Mouse (Mus musculus): Measurements from ENCODE around the gene Dlg2.

Gene Dlg2

GRCm38 (mm10) chr7:92180591-92181587 is 1704.4 kb downstream of the Dlg2 start:
- DNase-seq (ENCODE audit: low spot score in 2 of 2), result peak in 1 of 2 experiments; percentile 3

- no peak for DNase-seq (ENCODE audit: low spot score in 2 of 2)
These were observed 1705.6 kb downstream of the Dlg2 start for GRCm38 (mm10) chr7:92181959-92182612.

GRCm38 (mm10) chr7:92184371-92185059 is 1708.0 kb downstream of the Dlg2 start:
- no peak for DNase-seq (ENCODE audit: low spot score in 2 of 2)

DNA sequence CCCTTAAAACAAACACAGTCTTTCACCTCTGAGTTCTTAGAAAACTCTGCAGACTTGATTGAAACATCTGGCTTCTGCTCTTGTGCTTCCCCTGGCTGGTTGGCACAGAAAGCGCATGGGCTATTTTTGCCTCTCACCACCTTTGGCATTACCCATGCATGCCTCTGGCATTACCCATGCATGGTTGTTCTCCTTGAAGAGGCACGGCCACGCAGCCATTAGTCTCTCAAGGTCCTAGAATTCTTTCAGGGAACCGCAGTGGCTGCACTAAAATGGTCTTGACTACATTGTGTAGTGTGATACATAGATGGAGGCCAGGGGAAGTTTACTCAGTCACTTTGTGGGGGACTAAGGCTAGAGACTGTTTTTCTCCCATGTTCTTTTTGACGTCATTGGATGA is 1709.9 kb downstream of the Dlg2 start:
- no peak for DNase-seq (ENCODE audit: low spot score in 2 of 2)

- no peak for DNase-seq (ENCODE audit: low spot score in 2 of 2)
These were observed 1712.7 kb downstream of the Dlg2 start for GRCm38 (mm10) chr7:92189149-92189548.

- DNase-seq (ENCODE audit: low spot score in 2 of 2), result no peak
These were observed 1719.5 kb downstream of the Dlg2 start for GRCm38 (mm10) chr7:92196004-92196403.

DNA sequence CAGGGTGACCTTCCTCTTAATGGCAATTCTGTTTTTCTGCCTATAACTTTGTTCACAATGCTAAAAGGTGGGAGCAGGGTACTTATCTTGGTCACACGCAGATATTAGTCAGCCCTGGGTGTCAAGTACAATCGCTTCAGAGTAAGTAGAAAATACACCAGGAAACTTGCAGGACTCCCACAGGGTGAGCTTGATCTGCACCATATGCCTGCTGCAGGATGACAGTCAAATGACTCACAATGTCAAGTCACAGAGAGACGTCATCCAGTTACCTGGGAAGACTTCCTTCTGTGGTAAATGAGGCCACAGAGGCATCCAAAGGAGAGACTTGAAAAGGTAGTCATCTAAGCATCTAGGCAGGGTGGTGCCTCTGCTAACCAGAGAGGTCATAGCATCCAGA is 1721.1 kb downstream of the Dlg2 start:
- DNase-seq (ENCODE audit: low spot score in 2 of 2), result no peak

GRCm38 (mm10) chr7:92199131-92199530 is 1722.7 kb downstream of the Dlg2 start:
- no peak for DNase-seq (ENCODE audit: low spot score in 2 of 2)

DNA sequence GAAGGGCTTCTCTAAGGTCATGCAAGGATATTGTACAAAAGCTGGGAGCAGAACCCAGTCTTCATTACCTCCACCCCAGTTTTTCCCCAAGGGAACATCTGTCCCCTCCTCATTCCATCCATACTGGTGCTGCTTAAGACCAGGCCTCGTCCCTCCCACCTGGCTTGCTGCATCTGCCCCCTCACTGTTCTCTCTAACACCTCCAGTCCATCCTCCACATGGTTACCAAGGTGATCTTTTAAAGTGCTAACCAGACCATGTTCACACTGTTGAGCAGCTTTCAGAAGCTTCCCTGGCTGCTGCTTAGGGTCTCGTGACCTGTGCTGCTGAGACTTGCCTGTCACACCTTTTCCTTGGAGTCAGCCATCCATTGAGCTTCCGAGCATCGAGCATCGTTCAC is 1734.2 kb downstream of the Dlg2 start:
- DNase-seq (ENCODE audit: low spot score in 2 of 2), result no peak

DNA sequence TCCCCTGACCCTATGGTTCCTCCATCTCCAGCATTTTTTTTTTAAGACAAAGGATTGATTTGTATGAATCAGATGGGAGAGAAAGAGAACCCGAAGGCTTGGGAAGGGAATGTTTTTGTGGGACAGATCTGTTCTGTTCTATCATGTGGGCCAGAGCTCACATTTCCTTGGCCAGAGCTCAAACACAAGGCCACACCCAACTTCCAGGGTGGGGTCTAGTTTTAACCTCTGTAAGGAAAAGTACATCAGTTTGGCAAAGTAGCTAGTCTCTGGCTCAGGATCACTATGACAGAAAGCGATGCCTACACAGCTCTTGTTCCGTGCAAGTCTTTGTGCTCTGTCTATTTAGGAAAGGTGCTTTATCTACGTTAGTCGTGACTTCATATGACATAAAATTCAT is 1737.3 kb downstream of the Dlg2 start:
- no peak for DNase-seq (ENCODE audit: low spot score in 2 of 2)

- DNase-seq (ENCODE audit: low spot score in 2 of 2), result no peak
These were observed 1741.7 kb downstream of the Dlg2 start for GRCm38 (mm10) chr7:92218171-92218570.

- DNase-seq (ENCODE audit: low spot score in 2 of 2), result no peak
These were observed 1744.1 kb downstream of the Dlg2 start for GRCm38 (mm10) chr7:92220619-92221018.

- DNase-seq (ENCODE audit: low spot score in 2 of 2), result no peak
These were observed 1758.2 kb downstream of the Dlg2 start for GRCm38 (mm10) chr7:92234476-92235202.

DNA sequence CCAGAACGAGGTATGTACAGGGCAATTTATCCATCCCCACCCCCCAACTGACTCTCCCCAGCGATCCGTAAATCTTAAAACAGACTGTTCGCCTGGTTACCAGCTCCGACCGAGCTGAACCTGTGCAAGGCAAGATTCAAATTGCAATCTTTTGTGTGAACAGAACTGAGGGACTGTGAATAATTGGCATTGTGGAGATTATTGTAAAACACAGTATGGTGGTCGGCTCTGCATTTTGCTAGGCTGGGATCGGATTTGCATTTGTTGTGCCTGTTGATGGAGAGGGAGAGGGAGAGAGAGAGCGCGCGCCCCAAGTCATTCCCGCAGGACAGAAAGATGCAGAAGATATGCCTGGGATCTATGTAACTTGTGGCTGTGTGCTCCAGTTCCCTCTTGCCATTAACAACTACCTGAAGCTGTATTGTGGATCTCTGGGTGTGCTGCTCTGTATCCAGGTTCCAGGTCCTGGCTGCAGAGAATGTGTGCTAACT is 1759.1 kb downstream of the Dlg2 start:
- no peak for DNase-seq (ENCODE audit: low spot score in 2 of 2)

DNA sequence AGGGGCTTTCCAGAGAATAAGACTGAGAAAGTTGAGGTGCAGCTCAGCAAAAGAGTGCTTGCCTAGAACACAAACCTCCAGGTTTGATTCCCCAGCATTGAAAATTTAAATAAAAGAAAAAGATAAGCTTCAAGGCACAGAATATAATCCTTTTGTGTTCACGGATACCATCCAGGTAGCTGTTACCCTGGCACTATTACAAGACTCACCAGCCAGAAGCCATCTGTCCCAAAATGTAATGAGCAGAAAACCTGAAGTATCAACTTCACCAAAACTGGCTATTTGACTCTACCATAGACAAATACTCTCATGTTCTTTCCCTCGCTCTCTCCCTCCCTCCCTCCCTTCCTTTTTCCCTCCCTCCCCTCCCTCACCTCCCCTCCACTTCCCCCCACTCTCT is 1764.4 kb downstream of the Dlg2 start:
- no peak for DNase-seq (ENCODE audit: low spot score in 2 of 2)

- DNase-seq (ENCODE audit: low spot score in 2 of 2), result no peak
These were observed 1771.1 kb downstream of the Dlg2 start for GRCm38 (mm10) chr7:92247594-92247993.

DNA sequence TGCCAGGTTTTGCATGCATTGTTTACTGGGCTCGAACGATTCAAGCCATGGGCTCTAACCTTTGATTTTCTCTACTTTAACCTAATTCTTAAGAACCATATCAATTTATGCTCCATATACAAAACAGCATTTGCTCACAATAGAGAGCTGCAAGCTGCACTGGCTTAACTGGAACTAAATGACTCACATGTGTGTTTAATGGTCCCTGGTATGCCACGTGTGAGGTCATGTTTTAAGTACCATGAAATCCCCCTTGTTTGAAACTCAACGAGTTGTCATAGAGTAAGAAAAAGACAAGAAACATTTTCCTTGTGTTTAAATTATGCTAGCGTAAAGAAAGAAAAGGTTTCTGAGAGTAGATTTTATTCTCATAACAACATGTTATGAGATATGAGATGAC is 1772.1 kb downstream of the Dlg2 start:
- DNase-seq (ENCODE audit: low spot score in 2 of 2), result no peak

DNA sequence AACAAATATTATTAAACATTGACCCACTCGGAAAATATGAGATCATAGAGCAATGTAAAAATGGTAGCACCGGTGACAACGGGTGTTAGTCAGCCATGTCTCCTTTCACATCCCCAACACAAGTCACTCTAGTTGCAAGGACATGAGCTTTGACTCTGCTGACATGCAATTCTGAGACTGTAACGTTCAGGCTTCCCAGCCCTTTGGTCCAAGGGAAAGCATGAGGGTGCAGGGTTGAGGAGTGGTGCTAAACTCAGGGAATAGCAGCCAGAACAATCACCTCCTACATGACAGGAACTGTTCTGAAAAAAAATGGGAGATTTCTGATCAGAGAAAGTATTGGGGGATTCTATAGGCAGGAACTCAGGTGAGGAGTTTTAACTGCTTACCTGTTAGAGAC is 1781.7 kb downstream of the Dlg2 start:
- DNase-seq (ENCODE audit: low spot score in 2 of 2), result no peak

- DNase-seq (ENCODE audit: low spot score in 2 of 2), result no peak
These were observed 1782.2 kb downstream of the Dlg2 start for GRCm38 (mm10) chr7:92258701-92259100.

- DNase-seq (ENCODE audit: low spot score in 2 of 2), result no peak
These were observed 1787.9 kb downstream of the Dlg2 start for GRCm38 (mm10) chr7:92264325-92264724.

- no peak for DNase-seq (ENCODE audit: low spot score in 2 of 2)
These were observed 1788.5 kb downstream of the Dlg2 start for GRCm38 (mm10) chr7:92264964-92265363.

DNA sequence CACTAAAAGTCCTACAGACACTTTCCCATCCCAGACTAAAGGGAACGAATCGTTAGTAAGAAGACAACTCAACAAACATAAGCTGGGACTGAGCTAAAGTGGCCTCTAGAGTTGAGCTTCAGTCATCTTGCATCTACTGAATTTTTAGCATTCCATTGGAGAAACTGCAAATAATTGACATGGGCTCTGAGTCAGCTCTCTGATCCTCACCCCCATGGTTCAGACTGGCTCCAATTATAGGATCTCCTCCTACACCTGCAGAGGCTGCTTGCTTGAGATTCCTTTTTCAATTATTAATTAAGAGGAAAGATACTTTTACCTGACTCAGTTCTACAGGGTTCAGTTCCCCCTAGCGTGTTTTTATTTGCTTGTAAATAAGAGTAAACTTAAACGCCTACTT is 1798.9 kb downstream of the Dlg2 start:
- no peak for DNase-seq (ENCODE audit: low spot score in 2 of 2)
